Mouse (Mus musculus) intestine, postnatal 0 days (tissue): ENCODE data around the gene Med17. TPM values are rescaled to one million over a fixed set of nuclear protein-coding genes. Genes with fewer than 3 reads are reported as not detected.

Experiments
- ATAC-seq: fragments of 200-750 bp; cut with Nextera tagmentation; 2 replicates; pipeline ENCODE4 v1.8.0; 2017; ENCODE audit warnings: mild to moderate bottlenecking, moderate TSS enrichment, moderate library complexity
- H3K27ac ChIP-seq: fragments of 300-500 bp; sonication (generic); 2 replicates; pipeline ENCODE4 v1.5.1; 2014; ENCODE audit warnings: mild to moderate bottlenecking, low read depth, low read length, moderate library complexity
- H3K27me3 ChIP-seq: fragments of 300-500 bp; sonication (generic); replicated peaks from 2 replicates; pipeline ENCODE4 v1.6.1; 2014; ENCODE audit warnings: low read length, mixed read lengths; ENCODE audit not compliant: control insufficient read depth, insufficient read depth
- H3K36me3 ChIP-seq: fragments of 300-500 bp; sonication (generic); 2 replicates; pipeline ENCODE4 v1.6.1; 2014; ENCODE audit warnings: mild to moderate bottlenecking, moderate library complexity; ENCODE audit not compliant: control insufficient read depth, insufficient read depth
- H3K4me1 ChIP-seq: fragments of 300-500 bp; sonication (generic); replicated peaks from 2 replicates; pipeline ENCODE4 v1.6.1; 2014; ENCODE audit warnings: antibody characterized with exemption, low read length, mixed read lengths; ENCODE audit not compliant: control insufficient read depth, insufficient read depth
- H3K4me2 ChIP-seq: fragments of 300-500 bp; sonication (generic); replicated peaks from 2 replicates; pipeline ENCODE4 v1.6.1; 2014; ENCODE audit warnings: low read depth, mild to moderate bottlenecking, moderate library complexity
- H3K4me3 ChIP-seq: fragments of 300-500 bp; sonication (generic); 2 replicates; pipeline ENCODE4 v1.5.1; 2014; ENCODE audit warnings: low read depth, low read length
- H3K9ac ChIP-seq: fragments of 300-500 bp; sonication (generic); 2 replicates; pipeline ENCODE4 v1.6.1; 2014; ENCODE audit warnings: mild to moderate bottlenecking, low read depth, low read length
- H3K9me3 ChIP-seq: fragments of 300-500 bp; sonication (generic); 2 replicates; pipeline ENCODE4 v1.6.1; 2016; ENCODE audit warnings: mixed run types; ENCODE audit not compliant: control insufficient read depth
- CTCF ChIP-seq: sonication (generic); IDR thresholded peaks from 2 replicates; pipeline ENCODE4 v1.5.1; 2016; ENCODE audit warnings: low read depth, mild to moderate bottlenecking, control low read depth, antibody characterized with exemption, moderate library complexity
- WGBS: fragments of 180-500 bp; shearing (Covaris S2); extraction: QIAGEN DNeasy Blood & Tissue Kit; methylation state at CpG from one replicate; pipeline ENCODE4 v1.1.7; 2014; 5-methylcytosine and 5-hydroxymethylcytosine counted together
- polyA plus RNA-seq: library from polyadenylated mRNA; unstranded; fragments of >200 nt; fragmentation: Nextera tagmentation; extraction: Ambion mirVana; gene quantifications from 2 replicates; pipeline ENCODE4 v1.2.1, GENCODE M21; 2015

Med17 gene
- polyA plus RNA-seq, 1 experiment from 2014 or later = 18.1 TPM

GRCm38 (mm10) chr9:15278343-15278742 lies 1.4 kb downstream of the Med17 start:
- whole genome bisulfite sequencing = 88% methylated on average over 3 of the region's 3 CpGs
- H3K9ac ChIP-seq = no peak overlapping the region
- no peak overlapping the region for H3K27ac ChIP-seq
- no peak for ATAC-seq
- no peak overlapping the region for H3K4me2 ChIP-seq
- no peaks in the 10 kb centered on the region for H3K4me1 ChIP-seq
- no peak for TF ChIP-seq CTCF
- H3K9me3 ChIP-seq = no peaks in the 10 kb centered on the region
- no peaks in the 10 kb centered on the region for H3K27me3 ChIP-seq
- no peak overlapping the region for H3K4me3 ChIP-seq
- peaks cover 28% of the 10 kb centered on the region for H3K36me3 ChIP-seq

- no peak for ATAC-seq
- no peak overlapping the region for H3K4me2 ChIP-seq
- H3K27me3 ChIP-seq = no peaks in the 10 kb centered on the region
- TF ChIP-seq CTCF = no peak
- 91% methylated on average over 4 of the region's 4 CpGs for WGBS
- H3K9ac ChIP-seq = no peak overlapping the region
- no peaks in the 10 kb centered on the region for H3K4me1 ChIP-seq
- H3K9me3 ChIP-seq = no peaks in the 10 kb centered on the region
- H3K36me3 ChIP-seq = peaks cover 43% of the 10 kb centered on the region
- H3K27ac ChIP-seq = no peak overlapping the region
- H3K4me3 ChIP-seq = no peak overlapping the region
Measured at GRCm38 (mm10) chr9:15276855-15277254, 2.9 kb downstream of the Med17 start.

GRCm38 (mm10) chr9:15273981-15274380 lies 5.8 kb downstream of the Med17 start:
- H3K4me1 ChIP-seq = no peaks in the 10 kb centered on the region
- no peak for TF ChIP-seq CTCF
- H3K27me3 ChIP-seq = no peaks in the 10 kb centered on the region
- H3K27ac ChIP-seq = no peak overlapping the region
- no peak overlapping the region for H3K4me3 ChIP-seq
- no peak overlapping the region for H3K4me2 ChIP-seq
- ATAC-seq = no peak
- H3K9me3 ChIP-seq = no peaks in the 10 kb centered on the region
- peaks cover 71% of the 10 kb centered on the region for H3K36me3 ChIP-seq
- H3K9ac ChIP-seq = no peak overlapping the region
- WGBS = 91% methylated on average over 2 of the region's 2 CpGs

- peaks cover 67% of the 10 kb centered on the region for H3K36me3 ChIP-seq
- no peak overlapping the region for H3K27ac ChIP-seq
- no peaks in the 10 kb centered on the region for H3K9me3 ChIP-seq
- WGBS = 96% methylated on average over 10 of the region's 10 CpGs
- no peak overlapping the region for H3K9ac ChIP-seq
- no peaks in the 10 kb centered on the region for H3K4me1 ChIP-seq
- TF ChIP-seq CTCF = no peak
- no peak overlapping the region for H3K4me3 ChIP-seq
- no peak for ATAC-seq
- H3K4me2 ChIP-seq = no peak overlapping the region
- no peaks in the 10 kb centered on the region for H3K27me3 ChIP-seq
Measured at GRCm38 (mm10) chr9:15263487-15263886, 16.2 kb downstream of the Med17 start.

GRCm38 (mm10) chr9:15261980-15262379 lies 17.8 kb downstream of the Med17 start:
- peaks cover 64% of the 10 kb centered on the region for H3K36me3 ChIP-seq
- no peak overlapping the region for H3K4me2 ChIP-seq
- H3K27ac ChIP-seq = no peak overlapping the region
- H3K9me3 ChIP-seq = no peaks in the 10 kb centered on the region
- H3K4me1 ChIP-seq = no peaks in the 10 kb centered on the region
- 72% methylated on average over 8 of the region's 8 CpGs for WGBS
- no peak overlapping the region for H3K9ac ChIP-seq
- no peak overlapping the region for H3K4me3 ChIP-seq
- no peaks in the 10 kb centered on the region for H3K27me3 ChIP-seq
- no peak for ATAC-seq
- no peak for TF ChIP-seq CTCF

GRCm38 (mm10) chr9:15256214-15256613 lies 23.5 kb downstream of the Med17 start:
- no peak for TF ChIP-seq CTCF
- no peak overlapping the region for H3K9ac ChIP-seq
- H3K4me2 ChIP-seq = no peak overlapping the region
- no peak for ATAC-seq
- no peaks in the 10 kb centered on the region for H3K4me1 ChIP-seq
- no peaks in the 10 kb centered on the region for H3K27me3 ChIP-seq
- WGBS = 65% methylated on average over 3 of the region's 3 CpGs
- H3K9me3 ChIP-seq = no peaks in the 10 kb centered on the region
- no peak overlapping the region for H3K4me3 ChIP-seq
- H3K27ac ChIP-seq = no peak overlapping the region
- peaks cover 11% of the 10 kb centered on the region for H3K36me3 ChIP-seq

GRCm38 (mm10) chr9:15254501-15254900 lies 25.2 kb downstream of the Med17 start:
- Histone ChIP-seq H3K4me3 (no peak overlapping the region), H3K4me1 (no peaks in the 10 kb centered on the region; the same call in none of the 2 replicates), H3K9ac (no peak overlapping the region), H3K27ac (no peak overlapping the region), H3K27me3 (no peaks in the 10 kb centered on the region), H3K36me3 (peaks cover 11% of the 10 kb centered on the region; the same call in 1 of the 2 replicates), H3K9me3 (no peaks in the 10 kb centered on the region), H3K4me2 (no peak overlapping the region)
- TF ChIP-seq CTCF = no peak
- WGBS = 87% methylated on average over 7 of the region's 7 CpGs
- ATAC-seq = no peak
